Mouse (Mus musculus) left cerebral cortex, postnatal 25 days (tissue): Measurements from ENCODE around the gene Ccdc137. TPM values are rescaled to one million over a fixed set of nuclear protein-coding genes. Genes with fewer than 3 reads are reported as not detected.
"Not testable (repeated sequence)": the region's sequence is repeated elsewhere in the genome, so short reads cannot be mapped to it uniquely, and the experiment has no call there.

ENCODE experiments used
- DNase-seq, 2 experiments: peaks; one replicate each; pipeline ENCODE4 v3.0.0; 2022; ENCODE audit warnings: low spot score in 2 of 2, mixed read lengths in 1 of 2
- intact Hi-C: fragments of 180-260 bp; cut with DNase I; formaldehyde crosslinking; loops from one replicate; pipeline ENCODE4 v1.15.1; 2025
- total RNA-seq, 2 experiments: library from RNA; stranded (reverse); gene quantifications; 2 replicates each; pipeline ENCODE4 v1.2.3; 2021

Gene Ccdc137
- 10 to 100 TPM; 21.5 to 29.0 TPM for total RNA-seq

- intact Hi-C loops, result loop anchor here (1.0 kb wide), 1 partner anchor 21 kb away; the partner anchor contains the start of gene Nploc4
- peak; percentile 83 for DNase-seq
Observed at GRCm38 (mm10) chr11:120457772-120458751, at the start of gene Ccdc137, which contains the start of gene Oxld1. Ccdc137 (plus strand) TSS chr11:120458115. Oxld1 (minus strand) TSS chr11:120458068.

- DNase-seq, intact Hi-C loops: not testable (repeated sequence)
Observed at GRCm38 (mm10) chr11:120413621-120414020, 44.3 kb upstream of the Ccdc137 start.

- no peak for DNase-seq
- intact Hi-C loops, result no loop called here
Observed at GRCm38 (mm10) chr11:120417852-120418251, 40.1 kb upstream of the Ccdc137 start.

- intact Hi-C loops, result no loop called here
- DNase-seq, result no peak
Observed at GRCm38 (mm10) chr11:120418592-120418991, 39.3 kb upstream of the Ccdc137 start.

GRCm38 (mm10) chr11:120422651-120423568 lies 35.0 kb upstream of the Ccdc137 start:
- DNase-seq, result no peak
- intact Hi-C loops, result no loop called here

- intact Hi-C loops, result no loop called here
- DNase-seq, result peak; percentile 56 to 61
Observed at GRCm38 (mm10) chr11:120423569-120424295, 34.2 kb upstream of the Ccdc137 start.

- DNase-seq, result no peak
- intact Hi-C loops, result no loop called here
Observed at GRCm38 (mm10) chr11:120426727-120427126, 31.2 kb upstream of the Ccdc137 start.

- intact Hi-C loops, result loop anchor here (1.0 kb wide), 1 partner anchor 21 kb away; the partner anchor contains the start of genes Ccdc137 and Oxld1
Observed at GRCm38 (mm10) chr11:120437152-120437856, 20.6 kb upstream of the Ccdc137 start, which contains the start of gene Nploc4. Nploc4 (minus strand) TSS chr11:120437708.

GRCm38 (mm10) chr11:120437857-120438385 lies 20.0 kb upstream of the Ccdc137 start:
- DNase-seq, result no peak
- intact Hi-C loops, result loop anchor here (1.0 kb wide), 1 partner anchor 20 kb away; the partner anchor contains the start of genes Ccdc137 and Oxld1

More at GRCm38 (mm10) chr11:120437152-120437856, 20.6 kb upstream of the Ccdc137 start, which contains the start of gene Nploc4:
- DNase-seq, result peak; percentile 85 to 86

- no peak for DNase-seq
- intact Hi-C loops, result no loop called here
Observed at GRCm38 (mm10) chr11:120442344-120442743, 15.6 kb upstream of the Ccdc137 start, which contains the start of gene Tspan10. Tspan10 (plus strand) TSS chr11:120442644.

- no peak for DNase-seq
- intact Hi-C loops, result no loop called here
Observed at GRCm38 (mm10) chr11:120442765-120443280, 15.1 kb upstream of the Ccdc137 start.

GRCm38 (mm10) chr11:120444106-120444505 lies 13.8 kb upstream of the Ccdc137 start:
- DNase-seq, result no peak
- intact Hi-C loops, result no loop called here

- intact Hi-C loops, result no loop called here
- no peak for DNase-seq
Observed at GRCm38 (mm10) chr11:120445475-120445874, 12.4 kb upstream of the Ccdc137 start.

- intact Hi-C loops, result no loop called here
- no peak for DNase-seq
Observed at GRCm38 (mm10) chr11:120447179-120447578, 10.7 kb upstream of the Ccdc137 start.

GRCm38 (mm10) chr11:120452246-120452645 lies 5.7 kb upstream of the Ccdc137 start:
- intact Hi-C loops, result no loop called here
- DNase-seq, result no peak

GRCm38 (mm10) chr11:120453306-120453705 lies 4.6 kb upstream of the Ccdc137 start, which contains the start of gene Pde6g:
Pde6g (minus strand) TSS chr11:120453500.
- intact Hi-C loops, result no loop called here
- no peak for DNase-seq

- no peak for DNase-seq
- intact Hi-C loops, result no loop called here
Observed at GRCm38 (mm10) chr11:120454965-120455364, 3.0 kb upstream of the Ccdc137 start.

- intact Hi-C loops, result no loop called here
Observed at GRCm38 (mm10) chr11:120455413-120455812, 2.5 kb upstream of the Ccdc137 start.

More at GRCm38 (mm10) chr11:120455413-120455812, 2.5 kb upstream of the Ccdc137 start:
- no peak for DNase-seq
